Mouse (Mus musculus) bone marrow, adult 2 months (tissue): ENCODE measurements around the gene Map3k13.

ENCODE experiments used
- CTCF ChIP-seq: fragments of 200-500 bp; IDR thresholded peaks from 2 replicates; pipeline ENCODE4 v1.5.1; 2011; ENCODE audit warnings: low read length, control low read depth; ENCODE audit not compliant: control insufficient read depth, insufficient read depth
- POLR2A ChIP-seq: fragments of 200-500 bp; IDR thresholded peaks from 2 replicates; pipeline ENCODE4 v1.6.1; 2011; ENCODE audit warnings: low read depth, mild to moderate bottlenecking, control low read depth, low read length, borderline replicate concordance; ENCODE audit not compliant: control insufficient read depth

DNA sequence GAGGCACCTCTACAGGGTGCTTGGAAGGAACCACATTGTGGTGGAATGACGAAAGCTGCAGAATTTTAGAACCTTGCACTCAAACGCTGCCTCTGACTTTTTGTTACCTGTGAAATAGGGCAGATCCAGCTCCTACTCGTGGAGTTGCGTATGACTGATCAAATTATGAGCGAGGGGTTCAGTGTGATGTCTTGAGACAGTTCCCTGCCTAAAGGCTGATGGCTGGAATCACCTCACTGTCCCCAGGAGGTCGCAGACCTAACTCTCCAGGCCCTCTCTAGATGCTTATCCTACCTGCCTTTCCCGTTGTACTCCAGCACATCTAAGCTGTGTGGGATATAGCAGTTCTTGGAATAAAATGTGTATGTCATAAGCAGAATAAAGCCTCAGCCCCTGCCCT lies 111.8 kb downstream of the Map3k13 start:
- TF ChIP-seq CTCF (no peak), POLR2A (no peak)
